Mouse (Mus musculus) right cerebral cortex, postnatal 25 days (tissue): ENCODE data around the gene Prss38.
A peak's percentile ranks its signal among the peaks of the same experiment; 100 is the strongest.

ENCODE experiments used
- DNase-seq: peaks from one replicate; pipeline ENCODE4 v3.0.0; 2022

Gene Prss38

DNA sequence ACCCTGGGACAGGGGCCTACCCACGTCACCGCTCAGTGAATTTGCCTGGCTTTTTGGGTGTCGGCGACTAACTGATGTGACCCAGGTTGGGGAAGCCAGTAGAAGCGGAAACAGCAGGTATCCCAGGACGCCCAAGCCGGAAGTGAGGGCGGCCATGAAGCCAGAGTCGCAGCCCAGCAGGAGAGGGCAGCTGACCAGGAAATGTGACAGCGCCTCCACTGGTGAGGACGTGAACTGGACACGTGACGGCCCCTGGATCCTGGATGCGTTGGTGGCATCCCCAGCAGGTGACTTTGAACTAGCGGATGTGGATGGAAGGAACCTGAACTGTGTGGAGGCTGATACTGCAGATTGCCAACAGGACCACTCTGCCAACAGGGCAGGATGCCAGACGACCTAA lies at the start of gene Prss38:
Gene Prss38, minus strand, starts transcription at position 183 of the 400 bp plus-strand sequence.
- DNase-seq: no peak

DNA sequence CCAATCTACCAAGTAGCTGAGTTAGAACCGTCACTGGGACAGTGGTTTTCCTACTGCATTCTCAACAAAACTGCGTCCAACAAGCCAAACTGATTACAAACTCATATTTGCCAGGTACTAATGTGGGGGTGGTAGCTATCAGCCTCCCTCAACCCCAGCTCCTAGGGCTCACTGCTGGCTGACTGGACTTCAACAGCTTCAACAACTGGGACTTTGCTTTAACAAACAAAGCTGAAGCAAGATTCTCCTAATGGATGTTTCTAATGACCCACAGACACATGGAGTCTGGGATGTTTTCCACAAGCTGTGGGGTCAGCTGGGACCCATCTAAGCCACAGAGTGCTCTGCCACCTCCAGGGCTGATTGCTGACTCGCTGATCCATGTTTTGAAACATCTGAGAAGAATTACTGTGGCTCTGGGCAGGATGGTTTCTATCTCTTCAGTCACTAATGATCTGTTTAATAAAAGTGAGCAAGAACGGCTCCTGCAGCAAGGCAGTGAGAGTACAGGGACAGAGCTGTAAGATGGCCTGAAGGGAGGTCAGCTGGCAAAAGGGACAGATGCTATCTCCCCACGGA lies 47.6 kb upstream of the Prss38 start:
- DNase-seq: no peak

DNA sequence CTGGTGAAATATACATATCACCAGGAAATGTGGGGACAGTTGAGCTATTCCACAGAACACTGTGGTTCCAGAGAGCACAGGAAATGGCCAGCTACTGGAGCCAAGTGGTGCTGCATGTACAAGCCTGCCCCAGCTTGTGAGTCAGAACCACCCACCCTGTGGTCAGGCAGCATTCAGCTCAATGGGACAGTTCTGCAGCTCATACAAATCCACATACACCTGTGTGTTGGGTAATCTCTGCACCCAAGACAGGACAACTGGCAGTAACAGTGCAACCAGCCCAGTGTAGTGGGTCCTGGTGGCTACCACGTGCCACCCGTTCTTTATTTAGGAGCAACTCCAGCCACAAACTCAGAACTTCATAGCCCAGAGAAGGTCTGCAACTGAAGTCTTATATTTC lies 46.5 kb upstream of the Prss38 start:
- DNase-seq: no peak

DNA sequence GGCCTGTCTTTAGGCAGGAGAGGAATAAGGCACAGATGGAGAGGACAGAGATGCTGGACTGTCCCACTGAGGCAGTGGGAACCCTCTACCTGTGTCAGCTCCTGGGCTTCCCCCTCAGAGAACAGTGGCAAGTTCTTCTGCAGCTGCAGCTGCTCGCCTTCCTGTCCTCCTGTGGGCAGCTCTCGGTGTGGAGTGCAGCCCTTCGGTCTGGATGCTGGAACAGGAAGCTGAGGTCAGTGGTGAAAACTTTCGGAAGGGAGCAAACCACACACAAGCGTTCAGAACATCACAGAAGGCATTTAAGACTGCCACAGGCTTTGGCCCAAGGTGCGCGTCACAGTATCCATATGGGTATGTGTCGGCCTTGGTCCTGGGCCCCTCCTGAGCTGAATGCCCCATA lies 46.0 kb upstream of the Prss38 start:
- DNase-seq: no peak

DNA sequence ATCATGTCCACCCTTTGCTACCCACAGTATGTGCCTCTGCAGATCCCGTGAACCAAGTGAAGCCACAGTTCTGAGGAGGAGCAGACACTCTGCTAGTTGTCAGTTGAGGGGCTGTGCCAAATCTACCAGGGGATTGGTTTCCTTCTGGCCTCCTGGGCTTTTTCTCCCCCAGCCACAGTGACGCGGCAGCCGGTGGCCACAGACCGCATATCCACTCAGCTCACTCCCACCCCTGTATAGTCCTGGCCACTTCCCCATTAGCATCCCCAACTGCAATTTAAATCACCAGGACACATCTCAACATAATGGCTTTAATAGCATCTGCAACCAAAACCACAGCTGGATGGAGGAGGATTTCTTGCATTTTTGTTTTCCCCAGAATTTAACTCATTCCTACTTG lies 43.3 kb upstream of the Prss38 start:
- no peak for DNase-seq

DNA sequence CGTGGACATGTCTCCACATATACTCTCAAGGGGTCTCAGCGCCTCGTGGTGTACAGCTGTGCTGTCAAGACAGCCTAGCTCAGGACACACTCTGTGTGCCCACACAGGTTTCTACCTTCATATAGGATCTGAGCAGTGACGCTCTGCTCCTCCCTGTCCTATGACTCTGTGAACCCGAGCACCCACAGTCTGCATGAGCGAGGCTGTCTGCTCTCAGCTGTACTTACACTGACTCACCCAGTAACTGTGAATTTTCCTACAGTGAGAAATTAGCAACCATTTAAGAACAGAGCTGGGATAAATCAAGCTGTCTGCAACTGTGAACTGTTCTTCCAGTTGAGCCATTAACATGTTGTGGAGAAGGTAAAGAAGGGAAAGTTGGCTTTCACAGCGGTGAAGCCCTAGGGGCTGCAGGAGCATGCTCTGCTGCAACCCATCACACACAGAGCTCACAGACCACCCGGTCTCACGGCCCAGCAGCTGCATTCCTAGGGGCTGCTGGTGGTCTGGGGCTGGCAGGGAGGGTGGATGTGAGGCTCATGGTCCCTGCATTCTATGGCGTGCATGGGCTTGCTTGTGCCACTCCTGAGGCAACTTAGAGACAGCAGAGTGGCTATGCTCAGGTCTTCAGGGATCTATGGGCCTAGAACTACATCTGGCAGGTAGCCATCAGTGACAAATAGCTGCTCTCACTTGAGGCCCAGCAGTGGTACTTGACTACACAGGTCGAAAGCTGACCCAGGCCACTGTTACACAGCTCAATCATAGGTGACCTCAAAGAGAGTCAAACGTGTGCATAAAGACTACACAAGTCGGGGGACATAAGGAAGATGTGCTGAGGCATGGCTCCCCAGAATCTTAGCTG lies 37.8 kb upstream of the Prss38 start:
- DNase-seq: peak; percentile 9

DNA sequence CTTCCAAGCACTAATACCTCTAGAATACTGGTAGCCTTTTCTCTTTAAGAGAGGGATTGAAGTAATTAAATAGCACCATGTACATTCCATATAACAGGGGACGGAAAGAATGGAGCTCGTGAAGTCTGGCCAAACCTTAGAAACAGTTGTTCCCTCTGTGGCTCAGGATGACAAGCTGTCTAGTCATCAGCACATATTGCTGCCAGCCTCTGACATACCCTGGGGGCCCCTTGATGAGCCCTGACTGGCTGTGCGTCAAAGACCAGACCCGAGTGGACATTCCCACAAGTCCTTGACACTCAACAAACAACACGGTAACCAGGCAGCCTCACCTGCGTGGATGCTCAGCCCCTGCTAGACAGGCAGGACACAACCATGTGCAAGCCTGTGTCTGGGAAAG lies 36.6 kb upstream of the Prss38 start:
- DNase-seq: peak; percentile 3

DNA sequence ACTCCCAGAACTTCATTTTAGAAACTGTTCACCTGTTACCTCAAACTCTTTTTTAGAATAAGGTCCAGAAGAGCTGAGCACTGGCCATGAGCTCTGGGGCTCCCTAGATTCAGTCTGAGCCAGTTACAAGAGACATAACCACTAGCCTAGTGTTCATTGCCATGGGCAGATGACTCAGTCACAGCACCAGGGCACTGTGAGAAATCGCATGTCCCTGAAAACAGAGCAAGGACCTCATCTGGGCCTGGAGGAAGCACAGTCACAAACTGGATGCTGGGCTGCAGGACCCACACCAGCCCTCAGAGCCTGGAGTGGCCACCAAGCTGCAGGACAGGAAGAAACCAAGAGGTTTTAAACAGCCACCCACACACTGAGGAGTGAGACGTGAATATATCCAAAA lies 35.4 kb upstream of the Prss38 start:
- DNase-seq: no peak

DNA sequence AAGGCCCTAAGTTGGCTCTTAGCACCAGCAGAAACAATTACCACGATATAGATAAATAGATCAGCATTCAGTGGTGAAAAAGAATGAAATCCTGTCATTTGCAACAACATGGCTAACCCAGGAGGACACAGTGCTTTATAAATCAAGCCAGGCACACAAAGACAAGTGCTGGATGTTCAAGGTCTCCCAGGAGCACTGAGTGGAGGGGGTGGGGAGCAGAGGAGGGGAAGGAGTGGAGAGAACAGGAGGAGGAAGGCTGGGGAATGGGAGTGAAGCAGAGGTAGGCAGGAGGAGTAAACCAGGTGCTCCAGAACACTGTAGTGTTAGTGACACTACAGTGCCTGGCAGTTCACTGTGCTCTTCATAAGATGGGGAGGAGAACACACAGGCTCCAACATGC lies 30.3 kb upstream of the Prss38 start:
- DNase-seq: no peak

DNA sequence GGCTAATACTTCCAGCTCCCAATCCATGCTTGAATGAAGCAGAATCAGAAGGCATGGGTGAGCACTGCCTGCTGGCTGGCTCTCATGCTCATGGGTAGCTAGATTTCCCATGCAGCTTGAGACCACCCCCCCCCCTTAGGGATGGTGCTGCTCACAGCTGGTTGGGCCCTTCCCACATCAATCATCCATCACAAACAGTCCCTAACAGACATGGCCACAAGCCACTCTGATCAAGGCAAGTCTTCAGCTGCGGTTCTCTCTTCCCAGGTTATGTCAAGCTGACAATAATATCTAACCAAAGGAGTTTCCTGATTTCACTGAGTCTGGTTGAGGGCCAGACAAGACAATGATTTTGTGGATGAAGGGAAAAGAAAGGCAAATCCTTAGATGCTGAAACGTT lies 25.4 kb upstream of the Prss38 start:
- no peak for DNase-seq

DNA sequence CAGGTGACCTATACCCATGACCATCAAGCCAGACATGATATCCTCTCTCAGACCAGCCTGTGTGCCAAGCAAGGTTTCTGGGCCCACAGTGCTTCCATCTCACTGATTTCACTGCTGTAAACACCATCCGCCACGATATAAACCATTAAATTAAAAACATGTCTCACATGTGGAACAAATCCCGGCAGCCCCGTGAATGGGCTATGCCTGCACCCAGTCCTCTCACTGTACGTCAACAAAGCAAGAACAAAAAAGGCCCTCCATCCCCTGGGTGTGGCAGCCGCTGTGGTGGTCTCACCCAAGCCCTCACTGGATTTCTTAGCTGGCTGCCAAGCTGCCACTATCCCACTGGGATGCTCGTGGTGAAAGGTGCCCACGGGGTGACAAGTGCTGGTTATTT lies 24.4 kb upstream of the Prss38 start:
- DNase-seq: no peak

DNA sequence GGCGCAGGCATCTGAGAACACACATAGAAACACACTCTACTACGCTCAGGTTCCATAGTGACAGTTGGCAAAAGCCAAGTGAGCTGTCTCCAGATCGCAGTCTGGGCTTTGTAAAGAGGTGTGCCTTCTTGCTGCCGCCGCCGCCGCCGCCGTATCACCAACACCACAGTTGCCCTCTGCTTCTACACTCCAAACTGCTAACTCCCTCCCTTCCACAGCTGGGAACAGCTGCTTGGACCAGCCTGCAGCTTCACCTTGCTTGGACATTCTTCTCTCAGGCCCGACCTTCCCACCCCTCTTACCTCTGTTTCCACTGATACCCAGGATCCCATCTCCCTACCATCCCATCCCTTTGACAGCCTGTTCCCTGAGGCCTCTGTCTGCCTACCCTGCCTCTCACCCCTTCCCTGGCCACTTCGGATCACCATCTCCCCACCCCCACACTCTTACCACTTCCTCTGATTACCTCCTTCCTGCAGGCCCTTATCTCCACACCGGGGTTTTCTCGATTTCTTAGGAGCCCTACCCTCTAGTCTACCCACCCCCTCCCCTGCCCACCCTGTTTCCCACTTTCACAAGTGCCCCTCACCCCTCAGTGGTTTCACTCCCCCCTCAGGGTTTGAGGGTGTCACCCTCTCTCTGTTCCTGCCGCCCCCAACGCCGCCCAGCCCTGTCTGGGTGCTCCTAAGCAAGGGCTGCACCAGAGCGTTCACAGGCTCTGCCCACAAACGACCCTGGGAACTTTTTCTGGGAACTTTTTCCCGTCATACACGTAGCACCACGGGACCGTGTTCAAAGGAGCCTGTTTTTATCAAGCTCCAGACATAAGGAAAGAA lies 22.3 kb upstream of the Prss38 start:
- no peak for DNase-seq

DNA sequence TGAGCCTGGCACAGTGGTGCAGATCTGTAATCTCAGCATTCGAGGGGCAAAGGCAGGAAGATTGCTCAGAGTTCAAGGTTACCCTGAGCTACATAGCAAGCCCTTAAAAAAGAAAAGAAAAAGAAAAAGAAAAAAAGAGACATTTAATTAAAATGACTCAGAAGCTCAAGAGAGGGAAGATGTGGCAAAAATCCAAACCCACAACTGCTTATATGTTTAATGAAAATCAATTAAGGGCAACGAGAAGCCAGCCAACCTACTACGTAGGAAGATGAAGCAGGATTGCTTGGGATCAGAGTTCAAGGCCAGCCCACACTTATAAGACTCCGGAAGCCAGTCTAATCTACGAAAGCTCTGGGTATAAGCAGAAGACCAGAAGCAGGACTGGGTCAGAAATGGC lies 19.0 kb upstream of the Prss38 start:
- DNase-seq: no peak

DNA sequence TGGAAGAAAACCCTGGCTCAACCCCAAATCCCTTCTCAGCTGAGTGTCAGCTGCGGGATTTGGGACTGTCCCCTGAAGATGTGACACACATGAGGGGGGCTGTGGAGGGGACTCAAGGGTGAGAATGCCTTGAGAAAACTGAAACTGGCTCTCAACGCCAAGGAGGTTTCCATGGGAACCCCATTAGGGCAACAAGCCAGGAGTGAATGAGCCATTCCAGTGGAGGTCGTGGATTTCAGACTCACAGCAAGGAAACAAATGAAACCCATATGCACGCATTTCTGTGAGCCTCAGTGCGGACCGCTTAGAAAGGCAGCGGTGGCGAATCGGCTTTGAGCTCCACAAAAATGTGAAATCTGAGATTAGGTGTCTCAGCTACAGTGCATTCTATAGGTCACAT lies 18.1 kb upstream of the Prss38 start:
- DNase-seq: no peak

DNA sequence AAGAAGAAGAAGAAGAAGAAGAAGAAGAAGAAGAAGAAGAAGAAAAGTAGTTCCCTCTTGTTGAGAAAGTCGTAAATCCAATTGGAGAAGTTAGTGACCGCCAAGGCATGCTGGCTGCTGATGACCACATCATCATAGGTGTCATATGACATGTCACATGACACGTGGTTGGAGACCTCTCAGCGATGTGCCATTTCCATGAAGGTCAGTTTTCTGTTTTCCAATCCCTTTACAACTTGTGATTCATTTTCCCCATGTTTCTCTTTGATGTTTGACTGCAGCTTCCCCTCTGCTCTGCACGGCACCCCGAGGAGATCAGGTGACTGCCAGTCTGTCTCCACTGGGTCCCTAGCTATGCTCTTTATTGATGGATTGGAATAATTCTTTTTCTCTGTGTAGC lies 16.8 kb upstream of the Prss38 start:
- no peak for DNase-seq

DNA sequence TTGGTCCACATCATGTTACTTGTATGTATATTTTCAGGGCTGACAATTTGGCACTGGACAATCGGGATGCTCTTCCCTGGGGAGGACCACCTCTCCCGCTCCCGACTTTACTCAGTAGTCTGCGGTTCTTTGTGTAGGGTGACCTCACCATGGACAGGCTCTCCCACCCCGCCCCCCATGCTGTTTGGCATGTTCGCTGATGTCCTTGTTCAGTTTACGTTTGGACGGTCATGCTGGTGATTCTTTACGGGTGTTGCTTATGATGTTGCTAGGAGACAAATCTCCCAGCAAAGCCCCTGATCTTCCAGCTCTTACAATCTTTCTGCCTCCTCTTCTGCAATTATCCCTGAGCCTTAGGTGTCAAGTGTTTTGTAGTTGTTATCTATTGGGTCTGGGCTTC lies 15.0 kb upstream of the Prss38 start:
- no peak for DNase-seq

DNA sequence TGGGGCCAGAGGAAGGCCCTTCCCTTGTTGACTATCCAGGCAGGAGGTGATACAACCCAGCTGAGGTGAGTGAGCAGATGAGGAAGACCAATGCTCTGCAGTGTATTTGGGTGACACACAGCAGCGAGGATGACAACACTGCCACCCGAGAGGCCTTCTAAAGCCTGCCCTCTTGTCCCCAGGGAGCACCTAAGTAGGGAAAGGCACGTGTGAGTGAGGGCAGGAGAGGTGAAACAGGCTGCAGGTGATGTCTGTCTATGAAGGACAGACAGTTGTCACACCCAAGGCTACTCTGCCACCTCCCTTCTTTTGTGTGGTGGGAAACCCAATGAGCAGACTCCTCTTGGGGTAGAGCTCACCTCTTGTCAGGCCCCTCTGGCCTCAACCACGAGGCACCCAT lies 14.2 kb upstream of the Prss38 start:
- no peak for DNase-seq

DNA sequence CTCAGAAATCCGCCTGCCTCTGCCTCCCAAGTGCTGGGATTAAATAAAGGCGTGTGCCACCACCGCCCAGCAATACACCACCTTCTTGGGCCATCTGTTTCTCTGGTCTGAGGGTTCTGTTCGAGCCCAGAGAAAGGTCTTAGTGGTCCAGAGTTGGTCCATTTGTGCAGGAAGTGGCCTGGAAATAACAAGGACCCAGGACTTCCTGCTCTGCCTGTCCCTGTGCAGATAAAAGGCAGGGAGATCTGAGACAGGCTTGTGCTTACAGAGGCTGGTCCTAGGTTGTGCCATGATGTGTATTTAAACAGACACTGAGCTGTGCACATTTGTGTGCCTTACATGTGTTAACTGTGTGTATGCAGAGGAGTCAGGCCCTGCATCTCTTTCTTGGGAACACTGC lies 13.3 kb upstream of the Prss38 start:
- no peak for DNase-seq

DNA sequence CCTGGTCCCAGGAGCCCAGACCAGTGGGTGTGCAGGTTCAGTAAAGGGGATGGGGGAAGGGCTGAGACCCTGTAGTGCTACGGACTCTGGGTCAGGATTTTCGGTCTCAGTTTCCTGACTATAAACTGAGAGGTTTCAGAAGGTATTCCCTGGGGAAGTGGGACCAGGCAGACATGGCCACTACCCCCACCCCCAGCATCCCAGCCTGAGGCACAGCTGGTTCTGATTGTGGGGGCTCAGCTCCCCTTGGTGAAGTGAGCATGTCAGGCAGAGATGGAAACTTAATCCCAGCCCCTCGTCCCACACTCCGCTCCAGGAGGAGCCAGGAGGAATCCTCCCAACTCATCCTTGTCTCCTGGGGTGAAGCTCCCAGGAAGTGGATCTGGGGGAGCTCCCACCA lies 12.0 kb upstream of the Prss38 start:
- no peak for DNase-seq

DNA sequence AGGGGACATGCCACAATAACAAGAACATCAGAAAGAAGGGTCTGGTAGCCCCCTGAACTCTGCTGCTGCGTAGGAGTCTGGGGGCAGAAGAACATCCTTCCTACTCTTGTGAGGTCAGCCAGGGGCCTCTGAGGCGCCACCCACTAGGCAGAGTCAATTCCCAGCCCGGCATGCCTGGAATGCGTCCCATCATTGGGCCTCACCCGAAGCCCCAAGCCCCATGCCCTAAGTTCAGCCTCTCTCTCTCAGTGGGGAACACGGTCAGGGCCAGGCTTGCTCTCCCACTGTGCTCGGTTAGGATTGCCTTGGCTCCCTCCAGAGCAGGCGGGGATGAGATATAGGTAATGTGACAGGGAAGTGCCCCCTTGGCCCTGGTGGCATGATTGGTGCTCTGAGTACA lies 9.7 kb upstream of the Prss38 start:
- DNase-seq: no peak

DNA sequence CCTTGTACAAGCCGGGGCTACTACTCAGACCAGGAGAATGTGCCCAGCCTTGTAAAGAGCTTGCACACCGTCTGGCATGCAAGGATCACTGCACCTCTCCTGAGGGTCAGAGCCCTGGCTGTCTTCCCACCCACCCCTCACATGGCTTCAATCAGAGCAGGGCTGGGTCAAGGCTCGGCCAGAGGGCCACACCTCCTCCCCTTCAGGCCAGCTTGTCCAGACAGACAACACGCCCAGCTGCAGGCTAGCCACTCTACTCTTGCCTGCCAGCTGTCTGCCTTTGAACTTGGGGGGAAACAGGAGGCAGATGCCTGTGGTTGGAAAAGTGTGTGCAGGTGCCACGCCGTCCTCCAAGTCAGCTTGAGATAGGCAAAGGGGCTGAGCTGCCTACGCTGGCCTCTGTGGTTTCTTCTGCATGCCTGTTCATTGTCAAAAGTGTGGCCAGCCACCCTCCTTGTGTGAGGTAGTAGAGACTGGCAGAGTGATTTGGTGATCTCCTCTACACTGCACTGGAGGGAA lies 9.0 kb upstream of the Prss38 start:
- DNase-seq: no peak

DNA sequence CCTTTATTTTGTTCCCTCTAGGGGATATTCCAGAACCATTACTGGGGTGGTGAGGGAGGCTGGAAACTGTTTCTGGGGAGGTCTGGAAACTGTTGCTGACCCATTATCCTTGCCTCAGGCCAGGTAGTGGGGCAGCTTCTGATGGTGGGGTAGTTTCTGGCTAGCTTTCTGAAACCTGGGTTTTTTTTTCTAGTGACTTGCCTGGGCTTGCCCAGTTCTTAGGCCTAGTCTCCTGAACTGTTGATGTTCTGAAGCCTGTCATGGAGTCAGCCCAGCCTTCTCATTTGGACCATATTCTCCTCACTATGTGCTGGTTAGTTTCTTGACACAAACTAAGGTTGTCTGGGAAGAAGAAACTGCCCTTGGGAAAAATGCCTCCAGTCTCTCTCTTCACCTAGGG lies 4.1 kb upstream of the Prss38 start:
- DNase-seq: no peak

DNA sequence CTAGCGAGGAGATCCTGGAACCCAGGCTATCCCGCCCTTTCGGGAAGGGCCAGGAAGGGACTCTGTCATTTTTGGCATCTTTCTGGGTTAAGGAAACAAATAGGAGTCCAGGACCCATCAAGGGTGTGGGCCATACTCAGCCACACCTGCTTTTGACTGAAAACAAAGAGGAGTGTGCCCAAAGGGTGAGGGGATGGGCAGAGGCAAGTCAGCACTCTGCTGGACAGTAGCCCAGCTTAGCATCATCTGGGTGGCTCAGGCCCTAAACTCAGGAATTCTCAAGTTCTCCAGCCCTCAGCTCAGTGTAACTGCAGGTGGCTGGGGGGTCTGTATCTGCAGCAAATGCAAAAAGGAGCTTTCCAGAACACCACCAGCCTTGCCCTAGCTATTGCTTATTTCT lies 2.5 kb upstream of the Prss38 start:
- no peak for DNase-seq

DNA sequence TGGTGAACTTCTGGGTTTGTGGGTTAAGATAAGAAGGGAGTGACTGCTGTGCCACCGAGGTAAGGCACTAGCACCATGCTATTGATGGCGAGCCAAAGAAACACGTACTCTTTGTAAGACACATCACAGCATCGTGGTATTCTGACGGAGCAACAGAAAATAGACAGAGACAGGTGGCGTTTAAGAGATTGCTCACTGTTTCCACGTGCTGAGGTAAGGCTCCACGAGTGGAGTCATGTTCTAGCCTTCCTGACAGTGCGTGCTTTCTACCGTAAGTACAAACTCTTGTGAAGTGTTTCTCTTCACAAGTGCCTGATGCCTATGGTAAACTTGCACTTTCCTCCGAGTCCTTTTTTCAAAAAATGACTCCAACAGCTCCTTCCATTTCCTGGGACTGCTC lies 5.6 kb downstream of the Prss38 start:
- no peak for DNase-seq
